Comparison of ENCODE assay signal across 8 mouse cellular contexts in the genomic region with DNA sequence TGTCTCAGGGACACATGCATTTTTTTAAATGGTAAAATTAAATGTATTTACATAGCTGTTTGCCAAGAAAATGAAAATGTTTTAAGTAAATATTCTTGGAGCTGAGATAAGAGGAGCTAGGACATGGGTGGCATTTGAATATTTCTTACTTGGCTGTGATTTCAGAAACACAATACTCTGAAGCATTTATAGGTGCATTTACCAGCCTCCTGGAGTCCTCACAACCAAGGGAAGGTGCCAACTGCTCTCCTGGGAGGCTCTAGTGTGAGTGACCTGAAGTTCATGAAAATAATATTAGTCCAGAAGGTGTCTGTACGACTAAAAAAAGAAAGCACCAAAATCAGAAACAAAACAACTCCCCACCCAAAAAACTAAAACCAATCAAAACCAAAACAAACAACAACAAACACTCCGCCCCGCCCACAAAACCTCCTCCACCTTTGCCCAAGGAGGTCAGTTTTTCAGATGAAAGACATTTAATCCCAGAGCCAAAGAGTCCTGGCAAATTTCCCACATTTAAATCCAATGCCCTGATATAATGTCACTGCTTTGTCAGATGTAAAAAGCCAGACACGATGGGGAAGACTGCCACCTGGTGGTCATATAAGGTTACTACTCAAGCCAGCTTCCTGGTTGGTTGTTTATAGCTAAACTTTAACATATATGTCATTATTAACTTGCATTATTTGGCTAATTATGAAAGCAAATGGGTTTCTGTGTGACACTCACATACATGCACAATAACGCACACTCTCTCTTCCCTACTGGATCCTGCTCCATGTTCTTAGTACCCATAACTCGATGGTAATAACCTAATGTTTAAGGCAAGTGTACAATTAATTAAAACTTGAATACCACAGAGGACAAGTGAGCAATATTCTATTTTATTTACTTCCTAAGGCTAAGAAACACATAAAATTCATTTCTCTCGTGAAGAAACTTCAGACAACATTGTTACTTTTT.
DNase-seq lines count a peak whose midpoint lies in the region; ATAC-seq lines count a peak whose summit lies in the region.

No protein-coding gene starts in this region.

- H3K4me1 ChIP-seq in intestine, embryonic 14.5 days (replicated peaks; ENCODE audit: control insufficient read depth, insufficient read depth, low read length) = no peaks in the 10 kb centered on the region
- H3K4me1 ChIP-seq in intestine, embryonic 15.5 days (replicated peaks) = no peaks in the 10 kb centered on the region
- H3K4me1 ChIP-seq in forebrain, embryonic 10.5 days = no peaks in the 10 kb centered on the region
- H3K4me1 ChIP-seq in midbrain, embryonic 12.5 days = no peaks in the 10 kb centered on the region
- H3K4me1 ChIP-seq in stomach, embryonic 14.5 days (ENCODE audit: control insufficient read depth, insufficient read depth, low read length) = no peaks in the 10 kb centered on the region

- WGBS in intestine, embryonic 14.5 days = 27% methylated on average over 7 of the region's 7 CpGs
- WGBS in intestine, embryonic 15.5 days = 33% methylated on average over 7 of the region's 7 CpGs
- 33% methylated on average over 7 of the region's 7 CpGs for WGBS in forebrain, embryonic 10.5 days
- 31% methylated on average over 7 of the region's 7 CpGs for WGBS in midbrain, embryonic 12.5 days
- WGBS in stomach, embryonic 14.5 days = 33% methylated on average over 7 of the region's 7 CpGs

- peak; percentile 63 for DNase-seq in intestine, embryonic 14.5 days (ENCODE audit: low spot score)
- peak; percentile 19 for DNase-seq in c-Kit-negative CD71-positive TER-119-positive erythroid progenitor cells, embryonic 14.5 days (ENCODE audit: low read depth, low spot score)
- peak; percentile 49 for DNase-seq in forebrain, embryonic 10.5 days (ENCODE audit: extremely low spot score, low spot score)
- peak; percentile 56 for DNase-seq in hindlimb bud, embryonic 11.5 days (ENCODE audit: extremely low spot score, low read depth, low spot score)
- DNase-seq in left cerebral cortex, adult 18-20 months (ENCODE audit: low spot score in 2 of 2) = peak; percentile 59 to 64

- no peak overlapping the region for H3K4me3 ChIP-seq in intestine, embryonic 14.5 days (ENCODE audit: low read depth, low read length)
- H3K4me3 ChIP-seq in intestine, embryonic 15.5 days (replicated peaks) = no peak overlapping the region
- H3K4me3 ChIP-seq in forebrain, embryonic 10.5 days = no peak overlapping the region
- no peak overlapping the region for H3K4me3 ChIP-seq in midbrain, embryonic 12.5 days
- H3K4me3 ChIP-seq in stomach, embryonic 14.5 days (ENCODE audit: low read depth, low read length) = no peak overlapping the region

- no peak overlapping the region for H3K27ac ChIP-seq in intestine, embryonic 14.5 days (ENCODE audit: low read depth)
- no peak overlapping the region for H3K27ac ChIP-seq in intestine, embryonic 15.5 days
- no peak overlapping the region for H3K27ac ChIP-seq in forebrain, embryonic 10.5 days
- H3K27ac ChIP-seq in midbrain, embryonic 12.5 days (replicated peaks) = no peak overlapping the region
- H3K27ac ChIP-seq in stomach, embryonic 14.5 days (ENCODE audit: low read length) = no peak overlapping the region

- no peak overlapping the region for H3K9ac ChIP-seq in intestine, embryonic 14.5 days (ENCODE audit: low read length)
- H3K9ac ChIP-seq in intestine, embryonic 15.5 days = no peak overlapping the region
- H3K9ac ChIP-seq in midbrain, embryonic 12.5 days (replicated peaks) = no peak overlapping the region
- H3K9ac ChIP-seq in stomach, embryonic 14.5 days (replicated peaks; ENCODE audit: low read depth, low read length) = no peak overlapping the region

- no peak for ATAC-seq in intestine, embryonic 14.5 days (replicated peaks; ENCODE audit: low FRiP score, low TSS enrichment, low read depth)
- ATAC-seq in intestine, embryonic 15.5 days = no peak
- peak; percentile 83 for ATAC-seq in midbrain, embryonic 12.5 days (ENCODE audit: low FRiP score, low read depth)
- ATAC-seq in stomach, embryonic 14.5 days (ENCODE audit: insufficient number of reproducible peaks, insufficient read depth, low FRiP score, low read depth) = peak; percentile 56; the same call in 1 of the 2 replicates

- H3K27me3 ChIP-seq in intestine, embryonic 14.5 days (replicated peaks; ENCODE audit: control insufficient read depth, insufficient read depth, low read length) = no peaks in the 10 kb centered on the region
- no peaks in the 10 kb centered on the region for H3K27me3 ChIP-seq in intestine, embryonic 15.5 days (replicated peaks)
- H3K27me3 ChIP-seq in forebrain, embryonic 10.5 days (ENCODE audit: poor library complexity, severe bottlenecking) = no peaks in the 10 kb centered on the region
- no peaks in the 10 kb centered on the region for H3K27me3 ChIP-seq in midbrain, embryonic 12.5 days
- no peaks in the 10 kb centered on the region for H3K27me3 ChIP-seq in stomach, embryonic 14.5 days (ENCODE audit: control insufficient read depth, insufficient read depth, low read length)

- H3K4me2 ChIP-seq in intestine, embryonic 14.5 days (ENCODE audit: low read length) = no peak overlapping the region
- H3K4me2 ChIP-seq in intestine, embryonic 15.5 days (replicated peaks) = no peak overlapping the region
- H3K4me2 ChIP-seq in midbrain, embryonic 12.5 days (replicated peaks) = no peak overlapping the region
- no peak overlapping the region for H3K4me2 ChIP-seq in stomach, embryonic 14.5 days (replicated peaks; ENCODE audit: low read depth, low read length)

- no peaks in the 10 kb centered on the region for H3K9me3 ChIP-seq in intestine, embryonic 14.5 days (ENCODE audit: control insufficient read depth, low read length)
- no peaks in the 10 kb centered on the region for H3K9me3 ChIP-seq in intestine, embryonic 15.5 days
- no peaks in the 10 kb centered on the region for H3K9me3 ChIP-seq in forebrain, embryonic 10.5 days
- no peaks in the 10 kb centered on the region for H3K9me3 ChIP-seq in midbrain, embryonic 12.5 days
- H3K9me3 ChIP-seq in stomach, embryonic 14.5 days (ENCODE audit: control insufficient read depth, low read depth, low read length) = no peaks in the 10 kb centered on the region

- no peaks in the 10 kb centered on the region for H3K36me3 ChIP-seq in intestine, embryonic 14.5 days (ENCODE audit: control insufficient read depth, insufficient read depth, low read length)
- H3K36me3 ChIP-seq in intestine, embryonic 15.5 days = no peaks in the 10 kb centered on the region
- no peaks in the 10 kb centered on the region for H3K36me3 ChIP-seq in forebrain, embryonic 10.5 days (replicated peaks)
- H3K36me3 ChIP-seq in midbrain, embryonic 12.5 days = no peaks in the 10 kb centered on the region
- H3K36me3 ChIP-seq in stomach, embryonic 14.5 days (ENCODE audit: control insufficient read depth, insufficient read depth, low read length) = no peaks in the 10 kb centered on the region

Comparison
In these comparisons a context has a peak if more than half of its experiments do, and no peak if none do; other contexts are left out.
1. ATAC-seq: peak in midbrain, embryonic 12.5 days (single experiment) and stomach, embryonic 14.5 days (single experiment); none in intestine, embryonic 14.5 days (single experiment) and intestine, embryonic 15.5 days (single experiment).
2. Peak in every context shown above with its lines, with median percentiles within 50 percentile points of each other: DNase-seq.